Mouse (Mus musculus): ENCODE data around the gene Acer1. TPM values are rescaled to one million over a fixed set of nuclear protein-coding genes. Genes with fewer than 3 reads are reported as not detected.

Acer1 gene
- polyA plus RNA-seq, 1 experiment from 2014 or later, result not detected

DNA sequence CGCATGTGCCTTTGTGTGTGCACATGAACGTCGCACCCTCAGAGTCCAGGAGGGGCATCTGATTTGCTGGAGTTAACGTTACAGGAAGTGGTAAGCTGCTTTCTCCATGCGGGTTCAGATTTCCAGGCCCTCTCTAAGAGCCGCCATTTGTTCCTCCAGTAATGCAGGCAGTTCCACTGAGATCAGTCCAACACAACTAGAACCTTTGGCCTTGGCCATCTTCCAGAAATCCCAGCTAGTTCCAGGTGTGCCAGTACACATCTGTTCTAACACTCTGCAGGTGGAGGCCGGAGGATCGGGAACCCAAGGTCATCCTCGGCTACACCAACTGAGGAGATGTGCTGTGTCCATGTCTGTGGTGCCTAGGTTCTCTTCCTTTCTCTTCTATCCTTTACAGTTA is 3.0 kb upstream of the Acer1 start:
- 67% methylated on average over 9 of the region's 9 CpGs for WGBS

DNA sequence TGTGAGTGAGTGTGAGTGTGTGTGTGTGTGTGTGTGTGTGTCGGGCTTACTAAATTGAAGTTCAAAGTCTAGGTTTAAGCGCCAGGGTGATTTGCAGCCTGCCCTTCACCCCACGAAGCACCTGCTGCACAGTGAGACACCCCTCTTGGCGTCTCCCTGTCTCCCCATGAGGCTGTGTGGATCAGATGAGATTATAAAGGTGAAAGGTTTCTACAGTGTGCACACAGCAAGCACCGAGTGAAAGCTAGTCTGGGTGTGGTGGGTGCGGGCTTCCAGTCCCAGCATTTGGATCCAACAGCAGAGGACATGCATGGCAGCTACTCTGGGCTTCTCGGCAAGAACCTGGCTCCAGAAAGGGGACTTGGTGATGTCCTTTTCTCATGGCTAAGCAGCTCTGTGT is 877 bp downstream of the Acer1 start:
- DNase-seq (ENCODE audit: low spot score), result no peak
- Histone ChIP-seq H3K9me3 (ENCODE audit: control insufficient read depth, low read length) (no peaks in the 10 kb centered on the region), H3K36me3 (ENCODE audit: control insufficient read depth, insufficient read depth, low read length) (no peaks in the 10 kb centered on the region), H3K27me3 (replicated peaks; ENCODE audit: control insufficient read depth, insufficient read depth, low read length) (no peaks in the 10 kb centered on the region), H3K4me2 (no peak overlapping the region), H3K9ac (ENCODE audit: low read depth, low read length) (no peak overlapping the region), H3K27ac (ENCODE audit: low read depth, low read length) (no peak overlapping the region), H3K4me3 (ENCODE audit: low read depth, low read length) (no peak overlapping the region), H3K4me1 (replicated peaks; ENCODE audit: control insufficient read depth, insufficient read depth, low read length) (no peaks in the 10 kb centered on the region)
- no peak for ATAC-seq (replicated peaks; ENCODE audit: low FRiP score)
- 66% methylated on average over 7 of the region's 7 CpGs for WGBS

More for the DNA sequence above, 3.0 kb upstream of the Acer1 start:
- no peak for ATAC-seq (replicated peaks; ENCODE audit: low FRiP score)
- Histone ChIP-seq H3K4me3 (ENCODE audit: low read depth, low read length) (no peak overlapping the region), H3K9ac (ENCODE audit: low read depth, low read length) (no peak overlapping the region), H3K4me1 (replicated peaks; ENCODE audit: control insufficient read depth, insufficient read depth, low read length) (no peaks in the 10 kb centered on the region), H3K36me3 (ENCODE audit: control insufficient read depth, insufficient read depth, low read length) (no peaks in the 10 kb centered on the region), H3K9me3 (ENCODE audit: control insufficient read depth, low read length) (no peaks in the 10 kb centered on the region), H3K4me2 (no peak overlapping the region), H3K27me3 (replicated peaks; ENCODE audit: control insufficient read depth, insufficient read depth, low read length) (no peaks in the 10 kb centered on the region), H3K27ac (ENCODE audit: low read depth, low read length) (no peak overlapping the region)
- no peak for DNase-seq (ENCODE audit: low spot score)

- Histone ChIP-seq H3K27ac (ENCODE audit: low read depth, low read length) (no peak overlapping the region), H3K36me3 (ENCODE audit: control insufficient read depth, insufficient read depth, low read length) (no peaks in the 10 kb centered on the region), H3K27me3 (replicated peaks; ENCODE audit: control insufficient read depth, insufficient read depth, low read length) (no peaks in the 10 kb centered on the region), H3K4me3 (ENCODE audit: low read depth, low read length) (no peak overlapping the region), H3K9me3 (ENCODE audit: control insufficient read depth, low read length) (no peaks in the 10 kb centered on the region), H3K4me2 (no peak overlapping the region), H3K4me1 (replicated peaks; ENCODE audit: control insufficient read depth, insufficient read depth, low read length) (no peaks in the 10 kb centered on the region), H3K9ac (ENCODE audit: low read depth, low read length) (no peak overlapping the region)
- WGBS, result 37% methylated on average over 7 of the region's 8 CpGs
- no peak for ATAC-seq (replicated peaks; ENCODE audit: low FRiP score)
- DNase-seq (ENCODE audit: low spot score), result no peak
These were observed 2.4 kb downstream of the Acer1 start for GRCm38 (mm10) chr17:56979524-56979923.

DNA sequence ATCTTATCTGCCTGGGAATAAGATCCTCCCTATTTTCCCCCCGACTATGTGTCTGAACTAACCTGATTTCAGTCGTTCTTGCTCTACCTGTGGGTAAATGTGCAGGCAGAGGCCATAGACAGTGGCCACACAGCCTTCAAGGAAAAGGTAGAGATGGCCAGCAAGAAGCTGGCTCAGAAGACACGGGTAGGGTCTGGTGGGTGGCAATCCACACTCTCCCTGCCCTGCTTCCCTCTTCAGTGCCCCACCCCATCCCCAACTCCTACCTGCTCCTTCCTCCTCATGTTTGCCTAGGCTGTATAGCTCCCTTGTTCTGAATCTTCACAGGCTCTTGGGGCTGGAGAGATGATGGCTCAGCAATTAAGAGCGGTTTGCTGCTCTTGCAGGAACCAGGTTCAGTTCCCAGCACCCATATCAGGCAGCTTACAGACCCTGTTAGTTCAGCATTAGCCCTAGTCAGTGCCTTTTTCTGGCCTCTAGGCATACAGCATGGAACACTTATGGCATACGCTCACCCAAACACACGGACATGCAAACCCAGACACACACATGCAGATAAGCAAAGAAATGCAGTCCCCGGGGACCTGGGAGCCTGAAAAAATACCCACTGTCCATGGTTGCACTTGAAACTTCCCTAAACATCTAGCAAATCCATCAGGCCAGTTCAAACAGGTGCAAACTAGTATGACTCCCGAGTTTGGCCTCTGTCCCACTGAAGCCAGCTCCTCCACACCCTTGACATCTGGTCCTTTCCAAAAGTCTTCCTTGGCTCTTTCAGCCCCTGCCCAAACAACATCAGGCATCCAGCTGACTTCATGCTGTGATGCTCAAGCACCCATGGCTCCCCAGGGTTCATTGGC is 5.2 kb downstream of the Acer1 start:
- no peak for DNase-seq (ENCODE audit: low spot score)
- Histone ChIP-seq H3K9ac (ENCODE audit: low read depth, low read length) (no peak overlapping the region), H3K4me3 (ENCODE audit: low read depth, low read length) (no peak overlapping the region), H3K4me1 (replicated peaks; ENCODE audit: control insufficient read depth, insufficient read depth, low read length) (no peaks in the 10 kb centered on the region), H3K27ac (ENCODE audit: low read depth, low read length) (no peak overlapping the region), H3K36me3 (ENCODE audit: control insufficient read depth, insufficient read depth, low read length) (no peaks in the 10 kb centered on the region), H3K9me3 (ENCODE audit: control insufficient read depth, low read length) (no peaks in the 10 kb centered on the region), H3K27me3 (replicated peaks; ENCODE audit: control insufficient read depth, insufficient read depth, low read length) (no peaks in the 10 kb centered on the region), H3K4me2 (no peak overlapping the region)
- ATAC-seq (replicated peaks; ENCODE audit: low FRiP score), result no peak
- 68% methylated on average over 8 of the region's 8 CpGs for WGBS

- Histone ChIP-seq H3K9ac (ENCODE audit: low read depth, low read length) (no peak overlapping the region), H3K27me3 (replicated peaks; ENCODE audit: control insufficient read depth, insufficient read depth, low read length) (peaks cover 3% of the 10 kb centered on the region; the same call in 1 of the 2 replicates), H3K4me1 (replicated peaks; ENCODE audit: control insufficient read depth, insufficient read depth, low read length) (no peaks in the 10 kb centered on the region), H3K36me3 (ENCODE audit: control insufficient read depth, insufficient read depth, low read length) (no peaks in the 10 kb centered on the region), H3K4me3 (ENCODE audit: low read depth, low read length) (no peak overlapping the region), H3K27ac (ENCODE audit: low read depth, low read length) (no peak overlapping the region), H3K4me2 (no peak overlapping the region), H3K9me3 (ENCODE audit: control insufficient read depth, low read length) (no peaks in the 10 kb centered on the region)
- 66% methylated on average over 3 of the region's 3 CpGs for WGBS
- no peak for ATAC-seq (replicated peaks; ENCODE audit: low FRiP score)
- DNase-seq (ENCODE audit: low spot score), result no peak
These were observed 6.5 kb downstream of the Acer1 start for GRCm38 (mm10) chr17:56975391-56975790.

DNA sequence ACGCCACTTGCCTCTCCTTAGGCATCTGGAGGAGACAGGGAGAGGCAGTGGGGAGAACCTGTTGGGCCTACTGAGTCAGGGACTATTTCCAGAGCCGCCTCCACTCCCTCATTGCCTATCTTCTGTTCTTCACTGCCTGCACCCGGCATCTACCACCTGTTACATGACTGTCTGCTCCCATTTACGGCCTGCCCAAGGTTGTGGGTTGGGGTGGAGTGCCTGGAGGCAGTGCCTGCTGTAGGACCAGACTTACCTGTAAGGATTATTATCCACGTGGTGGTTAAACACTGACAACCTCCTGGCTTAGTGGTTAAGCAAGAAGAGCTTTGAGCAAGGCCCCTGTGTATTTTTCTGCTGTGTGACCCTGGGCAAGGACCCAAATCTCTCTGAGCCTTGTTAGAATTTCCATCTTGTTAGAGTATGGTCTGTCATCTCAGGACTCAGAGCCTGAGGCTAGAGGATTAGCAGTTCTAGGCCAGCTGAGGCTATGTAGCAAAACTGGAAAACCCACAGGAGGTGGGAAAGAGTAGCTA is 7.2 kb downstream of the Acer1 start:
- Histone ChIP-seq H3K4me3 (ENCODE audit: low read depth, low read length) (no peak overlapping the region), H3K9ac (ENCODE audit: low read depth, low read length) (no peak overlapping the region), H3K27ac (ENCODE audit: low read depth, low read length) (no peak overlapping the region), H3K4me2 (no peak overlapping the region), H3K27me3 (replicated peaks; ENCODE audit: control insufficient read depth, insufficient read depth, low read length) (peaks cover 6% of the 10 kb centered on the region; the same call in 1 of the 2 replicates), H3K9me3 (ENCODE audit: control insufficient read depth, low read length) (no peaks in the 10 kb centered on the region), H3K4me1 (replicated peaks; ENCODE audit: control insufficient read depth, insufficient read depth, low read length) (no peaks in the 10 kb centered on the region), H3K36me3 (ENCODE audit: control insufficient read depth, insufficient read depth, low read length) (no peaks in the 10 kb centered on the region)
- DNase-seq (ENCODE audit: low spot score), result no peak
- no peak for ATAC-seq (replicated peaks; ENCODE audit: low FRiP score)
- WGBS, result 75% methylated on average over 5 of the region's 5 CpGs

DNA sequence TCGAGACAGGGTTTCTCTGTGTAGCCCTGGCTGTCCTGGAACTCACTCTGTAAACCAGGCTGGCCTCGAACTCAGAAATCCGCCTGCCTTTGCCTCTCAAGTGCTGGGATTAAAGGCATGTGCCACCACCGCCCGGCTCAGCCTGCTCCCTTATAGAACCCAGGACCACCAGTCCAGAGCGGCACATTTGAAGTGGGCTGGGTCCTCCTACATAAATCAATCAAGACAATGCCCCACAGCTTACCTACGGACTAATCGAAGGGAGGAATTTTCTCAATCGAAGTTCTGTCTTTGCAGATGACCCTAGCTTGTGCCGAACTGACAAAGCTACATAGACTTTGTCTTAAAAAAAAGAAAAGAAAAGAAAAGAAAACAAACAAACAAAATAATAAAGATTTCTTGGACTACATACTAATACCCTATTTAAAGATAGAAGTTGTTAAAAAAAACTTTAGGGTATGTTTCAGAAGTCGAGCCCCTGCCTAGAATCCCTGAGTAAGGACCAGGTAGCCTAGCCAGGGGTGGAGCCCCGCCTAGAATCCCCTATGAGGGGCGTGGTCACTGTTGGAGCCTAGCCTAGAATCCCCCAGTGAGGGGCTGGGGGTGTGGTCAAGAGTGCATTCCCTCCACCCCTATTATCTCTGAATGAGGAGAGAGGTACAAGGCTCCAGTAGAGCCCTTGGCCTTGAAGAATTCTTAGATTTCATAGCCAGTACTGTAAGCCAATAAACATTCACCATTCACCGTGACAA is 7.8 kb downstream of the Acer1 start:
- Histone ChIP-seq H3K27me3 (replicated peaks; ENCODE audit: control insufficient read depth, insufficient read depth, low read length) (peaks cover 11% of the 10 kb centered on the region; the same call in 1 of the 2 replicates), H3K4me1 (replicated peaks; ENCODE audit: control insufficient read depth, insufficient read depth, low read length) (no peaks in the 10 kb centered on the region), H3K9ac (ENCODE audit: low read depth, low read length) (no peak overlapping the region), H3K27ac (ENCODE audit: low read depth, low read length) (no peak overlapping the region), H3K36me3 (ENCODE audit: control insufficient read depth, insufficient read depth, low read length) (no peaks in the 10 kb centered on the region), H3K9me3 (ENCODE audit: control insufficient read depth, low read length) (no peaks in the 10 kb centered on the region), H3K4me2 (no peak overlapping the region), H3K4me3 (ENCODE audit: low read depth, low read length) (no peak overlapping the region)
- ATAC-seq (replicated peaks; ENCODE audit: low FRiP score) (peak; percentile 51; the same call in 1 of the 2 replicates), DNase-seq (ENCODE audit: low spot score) (no peak)
- 57% methylated on average over 11 of the region's 14 CpGs for WGBS

DNA sequence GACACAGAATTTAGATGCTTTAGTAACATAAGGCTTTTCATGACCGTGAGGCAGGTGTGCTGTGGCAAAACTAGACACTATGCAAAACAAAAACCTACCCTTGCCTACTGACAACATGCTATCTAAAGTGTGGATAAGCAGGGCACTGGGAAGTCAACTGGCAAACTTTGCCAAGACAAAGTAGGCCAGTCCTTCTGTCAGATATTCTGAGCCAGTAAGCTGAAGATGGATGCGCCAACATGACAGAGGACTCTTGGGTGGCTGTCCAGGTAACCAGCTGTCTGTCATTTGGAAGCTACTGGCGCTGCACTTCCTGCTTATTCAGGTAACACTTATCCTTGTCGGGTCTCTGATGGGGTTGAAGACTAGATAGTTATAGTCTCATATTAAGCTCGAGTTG is 11.8 kb downstream of the Acer1 start:
- 56% methylated on average over 5 of the region's 5 CpGs for WGBS
- no peak overlapping the region for H3K9ac ChIP-seq (ENCODE audit: low read depth, low read length)
- no peak for DNase-seq (ENCODE audit: low spot score)

More for the DNA sequence above, 11.8 kb downstream of the Acer1 start:
- Histone ChIP-seq H3K36me3 (ENCODE audit: control insufficient read depth, insufficient read depth, low read length) (no peaks in the 10 kb centered on the region), H3K4me3 (ENCODE audit: low read depth, low read length) (no peak overlapping the region), H3K4me1 (replicated peaks; ENCODE audit: control insufficient read depth, insufficient read depth, low read length) (no peaks in the 10 kb centered on the region), H3K4me2 (no peak overlapping the region), H3K27ac (ENCODE audit: low read depth, low read length) (no peak overlapping the region), H3K9me3 (ENCODE audit: control insufficient read depth, low read length) (no peaks in the 10 kb centered on the region), H3K27me3 (replicated peaks; ENCODE audit: control insufficient read depth, insufficient read depth, low read length) (peaks cover 11% of the 10 kb centered on the region; the same call in 1 of the 2 replicates)
- ATAC-seq (replicated peaks; ENCODE audit: low FRiP score), result no peak

All from liver, embryonic 11.5 days (tissue).